Mouse (Mus musculus) small intestine, adult 10 weeks (tissue): Measurements from ENCODE around the gene Tmem178. TPM values are rescaled to one million over a fixed set of nuclear protein-coding genes. Genes with fewer than 3 reads are reported as not detected.

ENCODE experiments used
- polyA plus RNA-seq: library from polyadenylated mRNA; stranded (reverse); fragments of 350-450 nt; fragmentation: Illumina TruSeq; extraction: RNeasy Lipid Tissue Mini Kit (QIAGEN cat#74804); gene quantifications from one replicate; pipeline ENCODE4 v1.2.3, GENCODE M21; 2014; ENCODE audit warnings: low replicate concordance

Gene Tmem178
- 3.8 TPM for polyA plus RNA-seq

GRCm38 (mm10) chr17:80944530-80945198 lies at the start of gene Tmem178:
Gene Tmem178, plus strand, starts transcription at chr17:80944632.

Other genes with a start within 250 kb of the Tmem178 start
- 94.2 TPM for gene Map4k3, start 216.1 kb upstream of the Tmem178 start, polyA plus RNA-seq
- gene Thumpd2, start 120.5 kb downstream of the Tmem178 start, polyA plus RNA-seq = 2.2 TPM